Mouse (Mus musculus): ENCODE data around the gene Sipa1l1. TPM values are rescaled to one million over a fixed set of nuclear protein-coding genes. Genes with fewer than 3 reads are reported as not detected.

Gene Sipa1l1
- polyA plus RNA-seq, 1 experiment from 2014 or later, result 11.3 TPM

GRCm38 (mm10) chr12:82408486-82408885, 239.4 kb downstream of the Sipa1l1 start:
- WGBS (ENCODE audit: missing documents), result 80% methylated on average over 6 of the region's 6 CpGs
- Histone ChIP-seq H3K79me2 (ENCODE audit: inconsistent target) (no peaks in the 10 kb centered on the region), H3K27ac (no peak overlapping the region), H3K4me3 (ENCODE audit: inconsistent target) (no peak overlapping the region), H3K36me3 (ENCODE audit: inconsistent target) (no peaks in the 10 kb centered on the region)

DNA sequence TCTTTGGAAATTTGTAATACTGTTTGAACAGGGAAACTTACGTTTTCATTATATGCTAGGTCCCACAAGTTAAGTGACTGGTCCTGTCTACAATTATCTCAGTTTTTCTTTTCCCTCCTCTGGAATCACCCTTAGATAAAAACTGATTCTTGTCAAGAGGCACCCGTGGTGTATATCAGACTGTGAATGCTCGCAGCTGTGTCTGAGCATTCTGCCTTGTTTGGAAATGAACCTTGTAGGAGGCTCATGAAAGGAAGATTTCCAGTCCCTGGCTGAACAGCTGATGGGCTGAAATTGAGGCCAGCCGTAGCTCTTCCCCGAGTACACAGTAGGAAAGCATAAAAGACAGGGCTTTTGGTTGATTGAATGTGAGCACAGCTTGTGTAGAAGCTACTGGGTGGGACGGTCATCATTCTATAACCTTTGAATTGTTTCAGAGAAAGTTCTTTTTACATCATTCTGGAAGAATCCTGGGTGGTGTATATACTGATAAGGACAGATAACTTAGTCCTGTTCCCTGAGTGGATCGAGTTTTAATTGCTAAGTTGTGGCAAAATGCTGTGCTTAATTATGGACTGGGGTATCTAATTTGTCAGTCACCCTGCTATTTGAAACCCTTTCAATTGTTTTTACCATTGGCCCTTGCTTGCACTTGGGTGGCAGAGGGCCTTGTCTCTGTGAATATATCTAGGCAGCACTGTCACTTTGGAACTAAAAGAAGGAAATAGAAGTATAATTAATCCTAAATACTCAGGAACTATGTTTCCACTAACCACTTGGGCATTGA, 240.8 kb downstream of the Sipa1l1 start:
- H3K36me3 ChIP-seq (ENCODE audit: inconsistent target), result no peaks in the 10 kb centered on the region
- H3K27ac ChIP-seq, result no peak overlapping the region
- H3K79me2 ChIP-seq (ENCODE audit: inconsistent target), result no peaks in the 10 kb centered on the region
- no peak overlapping the region for H3K4me3 ChIP-seq (ENCODE audit: inconsistent target)
- 93% methylated on average over 7 of the region's 7 CpGs for WGBS (ENCODE audit: missing documents)

DNA sequence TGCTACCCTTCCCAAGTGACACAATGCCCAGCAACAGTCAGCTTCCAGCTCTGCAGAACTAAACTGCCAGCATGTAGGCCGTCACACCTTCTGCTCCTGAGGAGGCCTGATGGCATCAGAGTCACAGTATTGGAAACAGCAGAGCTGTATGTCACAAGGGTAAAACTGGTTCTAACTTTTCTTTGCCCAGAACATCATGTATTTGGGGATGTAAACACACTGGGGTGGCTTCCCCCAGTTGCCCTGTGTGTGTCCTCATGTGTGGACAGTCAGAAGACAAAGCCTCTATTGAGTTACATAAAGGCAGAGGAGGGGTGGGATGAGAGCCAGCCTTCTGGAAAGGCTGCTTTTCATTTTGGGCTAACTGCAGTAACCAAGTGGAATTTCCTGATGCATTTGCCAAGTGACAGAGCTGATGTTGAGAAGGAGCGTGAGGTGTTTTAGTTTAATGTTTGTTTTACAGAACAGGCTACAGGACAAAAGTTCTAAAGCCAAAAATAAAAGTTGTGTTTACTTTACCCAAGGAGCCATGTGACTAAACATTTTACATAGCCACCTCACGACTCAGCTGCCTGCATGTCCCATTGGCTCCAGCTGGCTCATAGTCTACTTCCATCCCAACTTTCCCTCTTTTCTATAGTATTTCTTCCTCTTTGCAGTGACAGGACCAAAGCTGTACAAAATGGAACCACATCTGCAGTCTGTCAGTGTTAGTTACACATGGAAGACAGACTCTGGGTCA, 243.3 kb downstream of the Sipa1l1 start:
- 97% methylated on average over 3 of the region's 3 CpGs for WGBS (ENCODE audit: missing documents)
- Histone ChIP-seq H3K79me2 (ENCODE audit: inconsistent target) (no peaks in the 10 kb centered on the region), H3K36me3 (ENCODE audit: inconsistent target) (no peaks in the 10 kb centered on the region), H3K4me3 (ENCODE audit: inconsistent target) (no peak overlapping the region), H3K27ac (no peak overlapping the region)

GRCm38 (mm10) chr12:82415690-82416364, 246.7 kb downstream of the Sipa1l1 start:
- Histone ChIP-seq H3K27ac (no peak overlapping the region), H3K4me3 (ENCODE audit: inconsistent target) (no peak overlapping the region), H3K36me3 (ENCODE audit: inconsistent target) (no peaks in the 10 kb centered on the region), H3K79me2 (ENCODE audit: inconsistent target) (no peaks in the 10 kb centered on the region)
- WGBS (ENCODE audit: missing documents), result 92% methylated on average over 4 of the region's 4 CpGs

- Histone ChIP-seq H3K79me2 (ENCODE audit: inconsistent target) (no peaks in the 10 kb centered on the region), H3K36me3 (ENCODE audit: inconsistent target) (peaks cover 10% of the 10 kb centered on the region; the same call in 1 of the 2 replicates), H3K27ac (no peak overlapping the region), H3K4me3 (ENCODE audit: inconsistent target) (no peak overlapping the region)
- 88% methylated on average over 8 of the region's 8 CpGs for WGBS (ENCODE audit: missing documents)
Observed at GRCm38 (mm10) chr12:82419027-82419426, 249.9 kb downstream of the Sipa1l1 start.

GRCm38 (mm10) chr12:82424783-82425182, 255.7 kb downstream of the Sipa1l1 start:
- H3K36me3 ChIP-seq (ENCODE audit: inconsistent target), result peaks cover 16% of the 10 kb centered on the region; the same call in 1 of the 2 replicates
- no peak overlapping the region for H3K4me3 ChIP-seq (ENCODE audit: inconsistent target)
- no peaks in the 10 kb centered on the region for H3K79me2 ChIP-seq (ENCODE audit: inconsistent target)
- H3K27ac ChIP-seq, result no peak overlapping the region
- WGBS (ENCODE audit: missing documents), result 95% methylated on average over 15 of the region's 15 CpGs

- Histone ChIP-seq H3K79me2 (ENCODE audit: inconsistent target) (no peaks in the 10 kb centered on the region), H3K27ac (no peak overlapping the region), H3K36me3 (ENCODE audit: inconsistent target) (peaks cover 16% of the 10 kb centered on the region; the same call in 1 of the 2 replicates), H3K4me3 (ENCODE audit: inconsistent target) (no peak overlapping the region)
- 60% methylated on average over 11 of the region's 11 CpGs for WGBS (ENCODE audit: missing documents)
Observed at GRCm38 (mm10) chr12:82425853-82426252, 256.7 kb downstream of the Sipa1l1 start.

- H3K4me3 ChIP-seq (ENCODE audit: inconsistent target), result no peak overlapping the region
- 100% methylated on average over 2 of the region's 2 CpGs for WGBS (ENCODE audit: missing documents)
- peaks cover 14% of the 10 kb centered on the region; the same call in 1 of the 2 replicates for H3K36me3 ChIP-seq (ENCODE audit: inconsistent target)
- H3K79me2 ChIP-seq (ENCODE audit: inconsistent target), result no peaks in the 10 kb centered on the region
- H3K27ac ChIP-seq, result no peak overlapping the region
Observed at GRCm38 (mm10) chr12:82427416-82427815, 258.3 kb downstream of the Sipa1l1 start.

DNA sequence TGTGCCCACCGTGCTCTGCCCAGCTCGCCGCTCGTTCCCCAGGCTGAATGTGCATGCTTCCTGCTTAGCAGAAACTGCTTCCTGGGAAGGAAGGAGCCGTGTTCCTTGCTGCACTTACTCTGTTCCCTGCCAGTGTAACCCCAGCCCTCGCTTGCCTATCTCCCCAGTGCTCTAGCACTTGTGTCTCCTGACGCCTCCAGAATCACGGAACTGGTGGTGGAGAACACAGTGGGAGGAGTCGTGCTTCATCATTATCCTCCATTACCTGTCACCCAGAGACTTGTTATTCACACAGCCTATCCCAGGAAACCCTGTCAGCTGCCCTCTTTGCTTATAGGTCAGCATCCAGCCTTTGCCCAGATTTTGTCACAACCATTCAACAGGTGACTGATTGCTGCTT, 259.3 kb downstream of the Sipa1l1 start:
- H3K4me3 ChIP-seq (ENCODE audit: inconsistent target), result no peak overlapping the region
- 0 out of 2 replicates have a peak, but pooled peaks cover 7% of the 10 kb centered on the region for H3K36me3 ChIP-seq (ENCODE audit: inconsistent target)
- no peak overlapping the region for H3K27ac ChIP-seq
- 92% methylated on average over 9 of the region's 9 CpGs for WGBS (ENCODE audit: missing documents)
- no peaks in the 10 kb centered on the region for H3K79me2 ChIP-seq (ENCODE audit: inconsistent target)

DNA sequence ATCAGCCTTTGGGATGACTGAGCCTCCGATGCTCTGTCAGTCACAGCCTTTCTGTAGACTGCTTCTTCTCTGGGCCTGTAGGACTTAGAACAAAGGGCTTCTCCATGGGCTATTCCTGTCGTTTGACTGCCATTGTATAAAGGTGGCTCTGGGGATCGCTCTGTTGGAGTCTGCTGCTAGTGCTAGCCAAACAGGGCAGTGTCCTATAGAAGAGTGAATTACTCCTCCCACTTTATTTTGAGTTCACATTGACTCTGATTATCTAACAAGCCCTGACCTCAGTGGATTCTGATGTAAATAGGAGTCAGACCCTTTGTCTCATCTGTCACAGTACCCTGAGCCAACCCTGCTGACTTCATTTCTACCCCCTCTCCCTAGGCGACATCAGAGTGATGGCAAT, 264.2 kb downstream of the Sipa1l1 start:
- no peak overlapping the region for H3K4me3 ChIP-seq (ENCODE audit: inconsistent target)
- H3K36me3 ChIP-seq (ENCODE audit: inconsistent target), result no peaks in the 10 kb centered on the region
- H3K79me2 ChIP-seq (ENCODE audit: inconsistent target), result no peaks in the 10 kb centered on the region
- WGBS (ENCODE audit: missing documents), result 87% methylated on average over 4 of the region's 4 CpGs
- H3K27ac ChIP-seq, result no peak overlapping the region

- no peaks in the 10 kb centered on the region for H3K79me2 ChIP-seq (ENCODE audit: inconsistent target)
- no peaks in the 10 kb centered on the region for H3K36me3 ChIP-seq (ENCODE audit: inconsistent target)
- WGBS (ENCODE audit: missing documents), result 95% methylated on average over 9 of the region's 9 CpGs
- H3K4me3 ChIP-seq (ENCODE audit: inconsistent target), result no peak overlapping the region
- no peak overlapping the region for H3K27ac ChIP-seq
Observed at GRCm38 (mm10) chr12:82434591-82434990, 265.5 kb downstream of the Sipa1l1 start.

- Histone ChIP-seq H3K27ac (no peak overlapping the region), H3K79me2 (ENCODE audit: inconsistent target) (no peaks in the 10 kb centered on the region), H3K36me3 (ENCODE audit: inconsistent target) (no peaks in the 10 kb centered on the region), H3K4me3 (ENCODE audit: inconsistent target) (no peak overlapping the region)
- 97% methylated on average over 2 of the region's 3 CpGs for WGBS (ENCODE audit: missing documents)
Observed at GRCm38 (mm10) chr12:82441479-82441878, 272.4 kb downstream of the Sipa1l1 start.

DNA sequence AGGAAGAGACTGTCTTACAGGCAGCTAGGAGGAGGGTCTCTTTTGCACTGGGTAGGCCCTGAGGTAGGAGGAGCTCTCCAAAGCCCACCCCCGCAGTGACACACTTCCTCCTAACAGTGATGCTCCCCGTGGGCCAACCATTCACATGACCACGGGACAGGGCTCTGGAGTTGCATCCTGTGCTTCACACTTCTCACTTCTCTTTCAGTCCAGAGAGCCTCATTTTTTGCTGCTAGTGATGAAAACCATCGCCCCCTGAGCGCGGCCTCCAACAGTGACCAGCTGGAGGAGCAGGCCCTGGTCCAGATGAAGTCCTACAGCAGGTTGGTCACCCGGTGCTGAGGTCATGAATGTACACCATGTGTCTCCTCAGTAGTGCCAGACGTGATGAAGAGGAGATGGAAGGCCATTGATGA, 277.5 kb downstream of the Sipa1l1 start:
- Histone ChIP-seq H3K79me2 (ENCODE audit: inconsistent target) (no peaks in the 10 kb centered on the region), H3K4me3 (ENCODE audit: inconsistent target) (no peak overlapping the region), H3K36me3 (ENCODE audit: inconsistent target) (no peaks in the 10 kb centered on the region), H3K27ac (no peak overlapping the region)
- WGBS (ENCODE audit: missing documents), result 80% methylated on average over 8 of the region's 8 CpGs

DNA sequence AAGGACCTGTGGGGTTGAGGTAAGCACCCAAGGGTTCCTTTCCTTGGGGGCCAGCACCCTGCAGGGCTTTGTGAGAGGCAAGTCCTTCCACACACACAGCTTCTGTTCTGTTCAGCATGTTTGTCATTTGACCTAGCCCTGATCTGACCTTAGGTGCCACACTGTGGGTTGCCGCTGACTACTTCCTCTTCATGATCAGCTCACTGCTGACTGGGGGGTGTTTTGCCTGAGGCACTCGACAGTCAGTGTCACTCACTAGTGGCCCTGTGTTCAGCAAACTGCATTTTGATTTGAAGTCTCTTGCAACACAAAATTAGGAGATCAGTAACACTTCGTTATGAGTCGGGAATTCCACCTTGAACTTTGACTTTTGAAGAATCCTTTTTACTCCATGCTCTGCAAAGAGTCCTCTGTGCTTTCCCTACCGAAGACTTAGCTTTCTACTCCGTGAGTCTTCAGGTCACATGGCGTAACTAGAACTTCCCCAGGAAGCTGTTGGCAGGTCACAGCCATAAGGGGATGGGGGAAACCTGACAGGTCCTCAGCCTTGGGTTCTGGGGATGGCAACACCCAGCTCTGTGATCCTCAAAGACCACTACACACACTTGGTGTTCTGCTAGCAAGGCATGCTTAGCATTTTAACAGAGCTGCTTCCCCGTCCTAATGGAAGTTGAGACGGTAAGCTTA, 279.2 kb downstream of the Sipa1l1 start:
- H3K27ac ChIP-seq, result peak overlapping the region; percentile 22; the same call in 1 of the 2 replicates
- H3K4me3 ChIP-seq (ENCODE audit: inconsistent target), result no peak overlapping the region
- WGBS (ENCODE audit: missing documents), result 42% methylated on average over 9 of the region's 9 CpGs
- no peaks in the 10 kb centered on the region for H3K36me3 ChIP-seq (ENCODE audit: inconsistent target)
- no peaks in the 10 kb centered on the region for H3K79me2 ChIP-seq (ENCODE audit: inconsistent target)
